Mouse (Mus musculus) C3H10T1/2 (cell line): ENCODE data around the gene Abcg5. TPM values are rescaled to one million over a fixed set of nuclear protein-coding genes. Genes with fewer than 3 reads are reported as not detected.

ENCODE experiments used
- polyA plus RNA-seq, 2 experiments: library from polyadenylated mRNA; unstranded; fragments of >200 nt; fragmentation: generic; extraction: Trizol; gene quantifications; one replicate each; pipeline ENCODE4 v1.2.1; 2012; ENCODE audit warnings: missing spikeins in 2 of 2

Gene Abcg5
- not detected for polyA plus RNA-seq

DNA sequence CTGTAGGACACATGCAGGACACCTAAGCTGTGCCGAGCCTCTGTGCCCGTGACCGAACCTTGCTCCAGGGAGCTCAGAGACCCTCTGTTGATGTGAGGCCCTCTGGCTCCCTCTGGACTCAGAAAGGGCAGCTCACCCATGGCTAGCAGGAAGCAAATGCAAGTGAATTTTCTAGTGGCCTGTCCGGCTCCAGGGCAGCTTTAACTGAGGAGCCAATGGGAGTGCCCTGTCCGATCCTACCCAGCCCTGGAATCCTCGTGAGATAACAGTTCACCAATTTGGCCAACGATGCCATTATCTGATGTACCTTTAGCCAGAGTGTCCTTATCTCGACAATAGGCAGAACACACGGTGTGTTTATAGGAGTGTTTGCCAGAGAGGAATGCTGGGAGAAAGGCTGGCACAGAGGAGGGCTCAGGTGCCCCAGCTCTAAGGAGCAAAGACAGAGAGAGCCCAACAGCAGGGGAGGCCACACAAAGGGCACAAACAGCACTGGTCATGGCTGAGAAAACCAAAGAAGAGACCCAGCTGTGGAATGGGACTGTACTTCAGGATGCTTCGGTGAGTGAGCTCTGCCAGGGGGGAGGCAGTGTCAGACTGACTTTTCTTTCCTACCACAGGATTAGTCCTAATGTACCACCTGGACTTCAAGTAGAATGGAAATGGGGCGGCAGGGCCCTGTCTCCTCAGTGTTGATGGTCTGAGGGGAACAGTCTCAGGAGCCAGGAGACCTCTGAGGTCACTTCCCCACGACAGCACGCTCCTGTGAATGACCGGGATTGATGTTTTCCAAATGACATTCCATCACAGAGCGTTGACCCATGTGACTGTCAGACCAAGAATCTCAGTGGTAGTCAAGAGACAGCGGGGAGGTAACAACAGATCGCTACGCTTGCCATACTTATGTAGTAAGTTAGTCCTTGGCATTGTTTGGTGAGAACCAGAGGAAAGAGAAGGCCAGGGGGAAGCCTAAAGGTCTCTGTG lies at the start of gene Abcg5:
Abcg5 (minus strand) TSS at position 278 of the 984 bp plus-strand sequence.

DNA sequence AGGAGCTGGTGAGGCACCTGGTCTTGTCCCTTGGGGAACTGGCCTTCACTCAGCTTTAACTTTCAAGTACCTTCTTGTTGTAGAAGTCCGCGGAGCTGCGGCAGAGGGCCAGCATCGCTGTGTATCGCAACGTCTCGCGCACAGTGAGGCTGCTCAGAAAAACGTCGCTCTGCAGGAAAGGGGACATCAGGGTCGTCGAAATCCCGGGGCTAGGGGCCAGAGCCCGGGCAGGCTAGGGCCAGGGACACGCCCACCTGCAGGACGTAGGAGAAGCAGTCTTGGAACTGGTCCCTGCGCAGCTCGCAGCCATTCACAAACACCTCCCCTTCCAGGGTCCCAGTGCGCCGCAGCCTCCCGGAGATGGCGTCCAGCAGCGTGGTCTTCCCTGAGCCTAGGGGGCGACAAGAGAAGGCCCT lies 6.9 kb downstream of the Abcg5 start, which contains the start of gene Abcg8:
Abcg8 (plus strand) TSS at position 352 of the 416 bp plus-strand sequence.

DNA sequence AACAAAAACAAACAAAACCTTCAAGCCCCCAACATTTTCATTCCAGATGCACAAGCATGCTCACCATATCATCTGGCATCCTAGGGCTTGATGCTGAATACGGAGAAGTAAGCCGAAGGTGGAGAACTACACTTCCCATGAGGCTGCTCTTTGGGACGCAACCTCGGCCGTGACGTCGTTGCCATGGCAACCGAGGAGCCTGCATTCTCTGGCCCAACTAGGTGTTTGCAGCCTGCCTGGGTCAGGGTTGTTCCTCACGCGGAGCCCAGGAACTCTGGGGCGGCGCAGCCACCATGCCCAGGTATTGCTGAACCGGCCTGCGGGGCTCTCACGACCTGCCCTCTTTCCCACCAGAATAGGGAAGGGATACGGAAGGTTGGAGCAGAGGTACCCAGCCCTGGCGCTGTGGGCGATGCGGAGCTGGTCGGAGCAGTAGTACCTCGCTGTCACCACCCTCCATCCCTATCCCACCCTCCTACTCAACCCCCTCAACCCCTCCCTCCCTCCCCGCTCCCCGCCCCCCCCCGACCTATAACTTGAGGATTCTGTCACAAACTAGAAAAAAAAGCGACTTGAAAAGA lies 56.4 kb downstream of the Abcg5 start, which contains the start of gene Dync2li1:
Dync2li1 (plus strand) TSS at position 221 of the 581 bp plus-strand sequence.

Other genes starting within 250 kb of the Abcg5 start
- gene Thada, start 216.8 kb downstream of the Abcg5 start, polyA plus RNA-seq, result 1 to 10 TPM in 1 of 2 experiments, under 1 TPM in 1; 0.89 to 6.1 TPM
- gene Plekhh2, start 171.1 kb downstream of the Abcg5 start, polyA plus RNA-seq, result 10 to 100 TPM in 1 of 2 experiments, under 1 TPM in 1; 0.49 to 10.3 TPM
- 10 to 100 TPM in 1 of 2 experiments, 1 to 10 TPM in 1; 4.9 to 50.4 TPM for gene Dync2li1, start 56.5 kb downstream of the Abcg5 start, polyA plus RNA-seq
- gene Abcg8, start 6.7 kb downstream of the Abcg5 start, polyA plus RNA-seq, result under 1 TPM; 0.01 TPM
- gene Lrpprc, start 107.8 kb upstream of the Abcg5 start, polyA plus RNA-seq, result 10 to 100 TPM in 1 of 2 experiments, 1 to 10 TPM in 1; 1.7 to 11.3 TPM